Mouse (Mus musculus) heart, embryonic 16.5 days (tissue): ENCODE data around the gene Pnkd. TPM values are rescaled to one million over a fixed set of nuclear protein-coding genes. Genes with fewer than 3 reads are reported as not detected.
"Not testable (repeated sequence)": the region's sequence is repeated elsewhere in the genome, so short reads cannot be mapped to it uniquely, and the experiment has no call there.

Experiments used
- ATAC-seq: fragments of 200-750 bp; cut with Nextera tagmentation; replicated peaks from 2 replicates; pipeline ENCODE4 v1.8.0; 2017; ENCODE audit warnings: moderate number of reproducible peaks; ENCODE audit not compliant: insufficient read depth, low FRiP score; ENCODE audit errors: extremely low read depth
- H3K27ac ChIP-seq: fragments of 300-500 bp; sonication (generic); 2 replicates; pipeline ENCODE4 v1.5.1; 2014; ENCODE audit warnings: mild to moderate bottlenecking, low read length, control low read depth, moderate library complexity
- H3K27me3 ChIP-seq: fragments of 300-500 bp; sonication (generic); 2 replicates; pipeline ENCODE4 v1.6.1; 2014; ENCODE audit warnings: low read length, mixed read lengths; ENCODE audit not compliant: control insufficient read depth, insufficient read depth
- H3K36me3 ChIP-seq: fragments of 300-500 bp; sonication (generic); 2 replicates; pipeline ENCODE4 v1.6.1; 2014; ENCODE audit not compliant: control insufficient read depth, insufficient read depth
- H3K4me1 ChIP-seq: fragments of 300-500 bp; sonication (generic); 2 replicates; pipeline ENCODE4 v1.6.1; 2014; ENCODE audit warnings: low read length, mixed read lengths; ENCODE audit not compliant: control insufficient read depth, insufficient read depth
- H3K4me2 ChIP-seq: fragments of 300-500 bp; sonication (generic); 2 replicates; pipeline ENCODE4 v1.6.1; 2014; ENCODE audit warnings: low read depth, mild to moderate bottlenecking, control low read depth, low read length
- H3K4me3 ChIP-seq: fragments of 300-500 bp; sonication (generic); 2 replicates; pipeline ENCODE4 v1.5.1; 2014; ENCODE audit warnings: mild to moderate bottlenecking, control low read depth, low read length
- H3K9ac ChIP-seq: fragments of 300-500 bp; sonication (generic); 2 replicates; pipeline ENCODE4 v1.6.1; 2014; ENCODE audit warnings: low read length, control low read depth
- H3K9me3 ChIP-seq: fragments of 300-500 bp; sonication (generic); replicated peaks from 2 replicates; pipeline ENCODE4 v1.6.1; 2016; ENCODE audit warnings: low read length; ENCODE audit not compliant: control insufficient read depth
- WGBS: fragments of 180-500 bp; shearing (Covaris S2); extraction: QIAGEN DNeasy Blood & Tissue Kit; methylation state at CpG from one replicate; pipeline ENCODE4 v1.1.7; 2014; 5-methylcytosine and 5-hydroxymethylcytosine counted together
- polyA plus RNA-seq: library from polyadenylated mRNA; unstranded; fragments of >200 nt; fragmentation: Nextera tagmentation; extraction: Ambion mirVana; gene quantifications from 2 replicates; pipeline ENCODE4 v1.2.1, GENCODE M21; 2015

The Pnkd gene
- polyA plus RNA-seq, 1 experiment from 2014 or later: 324 TPM

DNA sequence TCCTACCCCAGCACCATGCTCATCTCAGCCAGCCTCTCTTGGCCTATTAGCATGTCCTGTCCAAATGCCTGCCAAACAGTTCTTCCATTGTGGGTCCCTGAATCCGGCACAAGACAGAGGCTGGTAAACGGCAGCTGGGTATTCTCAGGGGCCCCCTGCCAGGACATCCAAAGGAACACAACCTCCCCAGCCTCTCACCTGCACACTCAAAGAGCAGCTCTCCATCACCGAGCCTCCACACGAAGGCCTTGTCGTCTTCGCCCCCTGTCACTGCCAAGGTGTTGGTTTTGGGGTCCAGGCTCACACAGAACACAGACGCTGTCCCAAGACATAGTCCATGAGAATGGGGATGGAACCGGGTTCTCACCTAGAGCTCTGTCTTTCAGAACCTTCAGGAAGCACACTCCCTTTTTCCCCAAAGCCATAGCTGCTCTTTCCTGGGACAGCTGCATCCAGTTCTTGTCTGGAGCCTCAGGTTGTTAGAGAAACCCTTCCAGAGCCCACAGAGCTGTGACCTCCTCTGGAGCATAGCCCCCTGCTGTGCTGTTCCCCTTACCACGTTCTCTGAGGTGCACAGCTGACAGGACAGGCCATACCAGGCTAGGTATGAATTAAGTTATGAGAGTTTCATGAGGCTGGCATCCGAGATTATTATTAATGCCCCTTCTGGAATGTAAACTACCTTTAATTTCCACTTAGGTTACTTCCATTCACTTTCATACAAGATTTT lies 1.7 kb upstream of the Pnkd start:
- ATAC-seq: no peak
- no peaks in the 10 kb centered on the region for H3K27me3 ChIP-seq
- peaks cover 32% of the 10 kb centered on the region for H3K4me1 ChIP-seq
- no peak overlapping the region for H3K9ac ChIP-seq
- no peak overlapping the region for H3K4me2 ChIP-seq
- no peak overlapping the region; the same call in 1 of the 2 replicates for H3K4me3 ChIP-seq
- 84% methylated on average over 10 of the region's 10 CpGs for WGBS
- H3K9me3 ChIP-seq: no peaks in the 10 kb centered on the region
- H3K27ac ChIP-seq: no peak overlapping the region
- H3K36me3 ChIP-seq: peaks cover 33% of the 10 kb centered on the region

GRCm38 (mm10) chr1:74283686-74284463 lies 855 bp upstream of the Pnkd start:
- peaks cover 40% of the 10 kb centered on the region for H3K4me1 ChIP-seq
- peak overlapping the region; percentile 86 for H3K27ac ChIP-seq
- H3K4me3 ChIP-seq: peak overlapping the region; percentile 92
- WGBS: 10% methylated on average over 15 of the region's 15 CpGs
- H3K27me3 ChIP-seq: no peaks in the 10 kb centered on the region
- H3K4me2 ChIP-seq: peak overlapping the region; percentile 93
- ATAC-seq: peak; percentile 31
- H3K36me3 ChIP-seq: peaks cover 38% of the 10 kb centered on the region
- H3K9me3 ChIP-seq: no peaks in the 10 kb centered on the region
- peak overlapping the region; percentile 93 for H3K9ac ChIP-seq

DNA sequence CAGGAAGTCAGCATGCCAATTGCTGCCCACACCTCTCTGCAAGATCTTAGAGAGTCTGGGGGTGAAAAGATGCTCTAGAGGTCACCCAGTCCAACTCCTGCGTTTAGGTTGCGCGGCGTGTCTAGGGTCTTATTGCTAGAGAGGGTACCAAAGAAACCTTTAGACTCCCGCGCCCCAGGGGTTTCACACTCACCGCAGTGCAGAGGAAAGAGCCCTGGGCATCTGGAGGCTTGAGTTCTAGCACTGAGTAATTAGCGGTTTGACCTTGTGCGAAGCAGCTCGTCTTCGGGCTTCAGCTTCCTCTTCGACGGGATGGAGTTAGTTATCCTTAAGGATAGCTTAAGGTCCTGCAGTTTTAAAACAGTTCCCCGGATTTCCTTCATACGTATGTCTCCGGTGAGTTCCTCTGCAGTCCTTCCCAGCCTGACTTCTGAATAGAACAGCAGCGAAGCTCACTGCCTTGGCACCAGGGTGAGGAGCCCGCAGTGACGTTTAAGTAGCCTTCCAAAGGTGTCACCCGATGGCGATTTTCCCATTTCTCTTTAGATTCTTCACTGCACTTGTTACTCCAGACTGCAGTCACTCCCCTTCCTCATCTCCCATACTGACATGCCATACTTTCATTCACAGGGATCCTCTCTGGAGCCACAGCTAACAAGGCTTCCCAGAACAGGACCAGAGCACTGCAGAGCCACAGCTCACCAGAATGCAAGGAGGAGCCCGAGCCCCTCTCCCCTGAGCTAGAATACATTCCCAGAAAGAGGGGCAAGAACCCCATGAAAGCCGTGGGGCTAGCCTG lies 681 bp downstream of the Pnkd start:
- Histone ChIP-seq H3K9me3 (no peaks in the 10 kb centered on the region), H3K27ac (peak overlapping the region; percentile 79), H3K27me3 (no peaks in the 10 kb centered on the region), H3K9ac (peak overlapping the region; percentile 93), H3K4me1 (peaks cover 55% of the 10 kb centered on the region), H3K36me3 (peaks cover 39% of the 10 kb centered on the region), H3K4me3 (peak overlapping the region; percentile 93), H3K4me2 (peak overlapping the region; percentile 69)
- 3% methylated on average over 23 of the region's 23 CpGs for WGBS
- ATAC-seq: no peak

GRCm38 (mm10) chr1:74286869-74287607 lies 2.3 kb downstream of the Pnkd start:
- not testable (repeated sequence) for ATAC-seq, H3K9me3 ChIP-seq, H3K27ac ChIP-seq, H3K4me2 ChIP-seq, H3K4me3 ChIP-seq, H3K27me3 ChIP-seq
- H3K36me3 ChIP-seq: peaks cover 31% of the 10 kb centered on the region
- 53% methylated on average over 15 of the region's 17 CpGs for WGBS
- H3K4me1 ChIP-seq: peaks cover 69% of the 10 kb centered on the region
- H3K9ac ChIP-seq: 0 out of 2 replicates have a peak overlapping the region, but pooled peaks have one; percentile 12

- no peak for ATAC-seq
- WGBS: 64% methylated on average over 4 of the region's 4 CpGs
- no peaks in the 10 kb centered on the region for H3K9me3 ChIP-seq
- no peak overlapping the region for H3K9ac ChIP-seq
- H3K27ac ChIP-seq: peak overlapping the region; percentile 92
- peaks cover 26% of the 10 kb centered on the region for H3K36me3 ChIP-seq
- no peak overlapping the region for H3K4me2 ChIP-seq
- H3K4me3 ChIP-seq: no peak overlapping the region
- peaks cover 70% of the 10 kb centered on the region for H3K4me1 ChIP-seq
- no peaks in the 10 kb centered on the region for H3K27me3 ChIP-seq
Measured at GRCm38 (mm10) chr1:74288327-74288726, 3.6 kb downstream of the Pnkd start.

GRCm38 (mm10) chr1:74289248-74289647 lies 4.5 kb downstream of the Pnkd start:
- Histone ChIP-seq H3K27me3 (no peaks in the 10 kb centered on the region), H3K36me3 (peaks cover 26% of the 10 kb centered on the region), H3K4me3 (no peak overlapping the region), H3K9me3 (no peaks in the 10 kb centered on the region), H3K27ac (peak overlapping the region; percentile 92), H3K9ac (peak overlapping the region; percentile 22; the same call in 1 of the 2 replicates), H3K4me2 (no peak overlapping the region), H3K4me1 (peaks cover 73% of the 10 kb centered on the region)
- WGBS: 62% methylated on average over 9 of the region's 9 CpGs
- ATAC-seq: no peak

DNA sequence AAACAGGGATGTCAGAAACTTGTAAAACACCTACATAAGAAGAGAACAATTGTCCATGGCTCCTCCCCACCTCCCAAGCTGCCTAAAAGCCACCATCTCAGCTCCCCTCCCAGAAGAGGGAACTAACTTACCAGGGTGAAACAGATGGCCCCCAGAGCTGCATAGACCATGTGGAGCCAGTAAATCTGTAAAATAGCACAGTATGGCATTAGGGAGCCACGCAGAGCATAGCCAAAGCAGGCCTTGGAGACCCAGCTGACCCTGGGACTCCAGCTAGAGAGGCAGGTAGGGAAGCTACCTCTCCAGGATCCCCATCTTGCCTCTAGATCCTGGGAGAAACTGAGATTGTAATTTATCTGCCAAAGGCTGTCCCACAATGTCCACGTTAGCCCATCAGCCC lies 5.0 kb downstream of the Pnkd start:
- 51% methylated on average over 2 of the region's 2 CpGs for WGBS
- peak overlapping the region; percentile 55 for H3K9ac ChIP-seq

DNA sequence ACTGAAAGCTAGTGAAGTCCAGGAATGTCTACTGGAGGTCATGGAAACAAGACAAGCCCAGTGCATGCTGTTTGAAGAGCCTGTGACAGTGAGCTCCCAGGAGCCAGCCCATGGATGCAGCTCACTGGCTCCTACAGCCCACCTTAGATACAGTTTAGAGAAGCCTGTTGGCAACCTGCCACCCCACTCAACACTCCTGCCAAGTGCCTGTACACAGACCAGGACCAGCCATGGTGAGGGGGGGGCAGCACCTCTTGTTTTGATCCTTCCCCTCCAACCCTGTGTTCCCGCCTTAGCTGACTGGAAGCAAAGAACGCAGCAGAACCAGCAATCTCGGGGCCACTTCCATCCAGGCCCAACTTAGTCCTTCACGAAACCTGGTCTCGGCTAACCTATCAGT lies 5.4 kb downstream of the Pnkd start:
- Histone ChIP-seq H3K27ac (peak overlapping the region; percentile 92), H3K27me3 (no peaks in the 10 kb centered on the region), H3K4me1 (peaks cover 81% of the 10 kb centered on the region), H3K9ac (peak overlapping the region; percentile 38; the same call in 1 of the 2 replicates), H3K4me3 (no peak overlapping the region), H3K36me3 (peaks cover 26% of the 10 kb centered on the region), H3K9me3 (no peaks in the 10 kb centered on the region), H3K4me2 (peak overlapping the region; percentile 24; the same call in 1 of the 2 replicates)
- peak; percentile 85 for ATAC-seq
- WGBS: 40% methylated on average over 5 of the region's 5 CpGs

More for the DNA sequence above, 5.0 kb downstream of the Pnkd start:
- 0 out of 2 replicates have a peak overlapping the region, but pooled peaks have one; percentile 24 for H3K4me2 ChIP-seq
- peaks cover 77% of the 10 kb centered on the region for H3K4me1 ChIP-seq
- H3K9me3 ChIP-seq: no peaks in the 10 kb centered on the region
- H3K27ac ChIP-seq: peak overlapping the region; percentile 92
- H3K4me3 ChIP-seq: no peak overlapping the region
- no peak for ATAC-seq
- H3K36me3 ChIP-seq: peaks cover 26% of the 10 kb centered on the region
- H3K27me3 ChIP-seq: no peaks in the 10 kb centered on the region
